Mouse (Mus musculus) midbrain, embryonic 13.5 days (tissue): ENCODE data around the gene Agr3. TPM values are rescaled to one million over a fixed set of nuclear protein-coding genes. Genes with fewer than 3 reads are reported as not detected.
A peak's percentile ranks its signal among the peaks of the same experiment; 100 is the strongest.

Experiments used
- ATAC-seq: fragments of 200-750 bp; cut with Nextera tagmentation; 2 replicates; pipeline ENCODE4 v1.8.0; 2017; ENCODE audit warnings: mild to moderate bottlenecking, moderate TSS enrichment, moderate library complexity
- H3K27ac ChIP-seq: fragments of 300-500 bp; sonication (generic); 2 replicates; pipeline ENCODE4 v1.5.1; 2015; ENCODE audit warnings: inconsistent platforms, mild to moderate bottlenecking, moderate library complexity
- H3K27me3 ChIP-seq: fragments of 300-500 bp; sonication (generic); 2 replicates; pipeline ENCODE4 v1.6.1; 2015; ENCODE audit warnings: mild to moderate bottlenecking, inconsistent platforms
- H3K36me3 ChIP-seq: fragments of 300-500 bp; sonication (generic); 2 replicates; pipeline ENCODE4 v1.6.1; 2015; ENCODE audit warnings: mild to moderate bottlenecking, inconsistent platforms
- H3K4me1 ChIP-seq: fragments of 300-500 bp; sonication (generic); replicated peaks from 2 replicates; pipeline ENCODE4 v1.6.1; 2015; ENCODE audit warnings: inconsistent platforms
- H3K4me2 ChIP-seq: fragments of 300-500 bp; sonication (generic); replicated peaks from 2 replicates; pipeline ENCODE4 v1.6.1; 2015; ENCODE audit warnings: moderate library complexity, mild to moderate bottlenecking, inconsistent platforms
- H3K4me3 ChIP-seq: fragments of 300-500 bp; sonication (generic); replicated peaks from 2 replicates; pipeline ENCODE4 v1.5.1; 2015; ENCODE audit warnings: mild to moderate bottlenecking, inconsistent platforms
- H3K9ac ChIP-seq: fragments of 300-500 bp; sonication (generic); replicated peaks from 2 replicates; pipeline ENCODE4 v1.6.1; 2015; ENCODE audit warnings: mild to moderate bottlenecking, inconsistent platforms
- H3K9me3 ChIP-seq: fragments of 300-500 bp; sonication (generic); 2 replicates; pipeline ENCODE4 v1.6.1; 2016; ENCODE audit warnings: mild to moderate bottlenecking, inconsistent platforms
- WGBS: fragments of 180-500 bp; shearing (Covaris S2); methylation state at CpG from one replicate; pipeline ENCODE4 v1.1.7; 2015; 5-methylcytosine and 5-hydroxymethylcytosine counted together
- polyA plus RNA-seq: library from polyadenylated mRNA; unstranded; fragments of >200 nt; fragmentation: Nextera tagmentation; extraction: Ambion mirVana; gene quantifications from 2 replicates; pipeline ENCODE4 v1.2.1, GENCODE M21; 2015

The Agr3 gene
- polyA plus RNA-seq, 1 experiment from 2014 or later: not detected

DNA sequence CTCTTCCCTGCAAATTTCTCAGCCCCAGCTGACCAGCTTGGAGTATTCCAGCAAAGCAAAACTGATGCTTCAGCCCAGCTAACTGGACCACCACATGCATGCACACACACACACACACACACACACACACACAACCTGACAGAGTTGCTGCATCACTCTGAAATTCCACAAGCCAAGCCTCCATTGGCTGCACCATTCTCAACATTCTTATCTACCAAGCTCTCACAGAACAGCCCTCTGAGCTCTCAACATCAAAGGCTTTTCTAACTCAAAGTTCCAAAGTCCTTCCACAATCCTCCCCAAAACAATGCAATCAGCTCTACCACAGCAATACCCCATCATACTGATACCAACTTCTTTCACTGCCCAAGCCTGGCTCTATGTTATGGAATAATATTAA lies 7.4 kb downstream of the Agr3 start:
- Histone ChIP-seq H3K27ac (no peak overlapping the region), H3K4me2 (no peak overlapping the region), H3K36me3 (no peaks in the 10 kb centered on the region), H3K27me3 (no peaks in the 10 kb centered on the region), H3K9ac (no peak overlapping the region), H3K4me3 (no peak overlapping the region), H3K4me1 (no peaks in the 10 kb centered on the region), H3K9me3 (no peaks in the 10 kb centered on the region)
- ATAC-seq: no peak

DNA sequence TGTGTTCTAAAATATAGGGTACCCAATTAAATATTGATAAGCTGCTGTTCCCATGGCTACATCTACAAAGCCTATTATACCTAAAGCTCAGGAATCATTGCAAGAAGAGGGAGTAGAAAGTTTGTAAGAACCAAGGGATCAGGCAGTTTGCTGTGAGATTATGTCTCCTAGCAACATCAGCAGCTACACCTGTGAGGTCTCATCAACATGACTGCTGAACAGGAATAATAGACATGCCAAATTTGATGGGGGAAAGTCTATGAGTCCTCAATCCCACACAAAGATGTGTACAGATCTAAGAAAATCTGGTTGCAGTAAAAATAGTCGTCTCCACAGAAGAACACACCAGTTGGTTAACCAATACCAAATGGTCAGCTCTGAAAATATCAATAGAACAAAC lies 26.3 kb downstream of the Agr3 start:
- ATAC-seq: no peak
- H3K27ac ChIP-seq: no peak overlapping the region; the same call in 1 of the 2 replicates

DNA sequence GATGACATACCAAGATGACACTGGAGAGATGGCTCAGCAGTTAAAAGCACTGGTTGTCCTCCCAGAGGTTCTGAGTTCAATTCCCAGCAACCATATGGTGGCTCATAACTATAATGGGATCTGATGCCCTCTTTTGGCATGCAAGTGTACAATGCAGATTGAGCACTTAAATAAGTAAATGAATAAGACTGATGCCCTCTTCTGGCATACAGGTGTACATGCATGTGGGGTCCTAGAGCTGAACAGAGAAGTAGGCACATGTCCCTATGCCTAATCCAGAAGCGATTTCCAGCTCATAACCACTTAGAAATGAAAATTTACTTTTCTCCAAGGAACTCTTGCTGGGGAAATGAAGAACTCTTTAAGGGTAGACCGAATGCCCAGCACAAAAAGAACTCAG lies 31.8 kb downstream of the Agr3 start:
- Histone ChIP-seq H3K9ac (no peak overlapping the region), H3K4me2 (no peak overlapping the region), H3K4me1 (no peaks in the 10 kb centered on the region), H3K4me3 (no peak overlapping the region), H3K27ac (no peak overlapping the region), H3K36me3 (no peaks in the 10 kb centered on the region), H3K27me3 (no peaks in the 10 kb centered on the region), H3K9me3 (no peaks in the 10 kb centered on the region)
- no peak for ATAC-seq
- 73% methylated on average over 2 of the region's 2 CpGs for WGBS

More for the DNA sequence above, 26.3 kb downstream of the Agr3 start:
- peaks cover 4% of the 10 kb centered on the region for H3K4me1 ChIP-seq
- H3K9me3 ChIP-seq: no peaks in the 10 kb centered on the region
- no peak overlapping the region for H3K4me3 ChIP-seq
- no peak overlapping the region for H3K9ac ChIP-seq
- 33% methylated on average over 1 of the region's 1 CpGs for WGBS
- H3K4me2 ChIP-seq: no peak overlapping the region
- H3K27me3 ChIP-seq: no peaks in the 10 kb centered on the region
- no peaks in the 10 kb centered on the region for H3K36me3 ChIP-seq

DNA sequence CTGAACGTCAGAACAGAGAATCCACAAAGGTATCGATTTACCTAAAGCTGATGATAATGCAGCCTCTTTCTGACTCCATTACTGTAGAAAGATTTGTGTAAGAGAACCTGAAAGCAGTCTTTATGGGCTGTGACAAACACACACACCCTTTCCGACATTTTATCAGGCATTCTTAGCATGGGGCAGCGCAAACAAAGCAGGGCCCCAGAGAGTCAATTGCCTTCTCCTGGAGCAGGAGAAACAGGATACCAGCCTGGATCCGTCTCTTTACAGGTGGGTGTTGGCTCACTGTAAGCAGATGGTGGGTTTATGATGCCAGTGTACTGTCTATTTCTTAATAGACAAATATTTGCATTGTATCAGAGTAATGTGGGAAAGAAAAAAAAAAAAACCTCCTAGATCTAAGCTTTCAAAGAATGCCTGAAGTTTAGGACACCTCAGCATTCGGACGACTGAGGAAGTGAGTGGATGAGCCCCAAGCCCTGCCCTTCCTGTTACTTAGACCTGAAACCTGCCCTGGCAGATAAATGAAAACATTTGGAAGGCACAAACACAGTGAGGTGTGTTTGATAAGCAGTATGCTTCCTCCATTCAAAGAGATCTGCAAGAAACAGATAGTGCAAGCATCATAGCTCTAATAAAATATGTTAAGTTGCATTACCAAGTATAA lies 40.8 kb downstream of the Agr3 start:
- Histone ChIP-seq H3K4me1 (no peaks in the 10 kb centered on the region), H3K27ac (no peak overlapping the region), H3K9ac (no peak overlapping the region), H3K27me3 (no peaks in the 10 kb centered on the region), H3K4me2 (no peak overlapping the region), H3K36me3 (no peaks in the 10 kb centered on the region), H3K9me3 (no peaks in the 10 kb centered on the region), H3K4me3 (no peak overlapping the region)
- 74% methylated on average over 7 of the region's 7 CpGs for WGBS
- ATAC-seq: no peak

DNA sequence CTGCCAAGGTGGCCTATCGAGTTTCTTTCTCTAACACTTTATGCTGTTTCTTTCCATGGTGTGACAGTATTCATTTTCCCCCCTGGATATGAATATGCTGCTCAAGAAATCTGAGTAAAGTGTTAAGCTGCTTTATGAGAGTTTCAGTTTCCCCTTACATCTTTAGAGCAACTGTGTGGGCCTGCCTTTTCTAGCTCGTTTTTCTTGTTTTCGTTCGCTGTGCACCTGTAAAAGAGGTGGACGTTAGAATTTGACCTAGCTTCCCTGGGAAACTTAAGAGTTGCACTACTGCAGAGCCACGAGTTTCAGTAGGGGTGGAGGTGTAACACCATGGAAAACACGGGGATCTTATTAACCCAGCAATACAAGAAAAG lies 41.3 kb downstream of the Agr3 start:
- no peak for ATAC-seq
- Histone ChIP-seq H3K36me3 (no peaks in the 10 kb centered on the region), H3K9me3 (no peaks in the 10 kb centered on the region)

DNA sequence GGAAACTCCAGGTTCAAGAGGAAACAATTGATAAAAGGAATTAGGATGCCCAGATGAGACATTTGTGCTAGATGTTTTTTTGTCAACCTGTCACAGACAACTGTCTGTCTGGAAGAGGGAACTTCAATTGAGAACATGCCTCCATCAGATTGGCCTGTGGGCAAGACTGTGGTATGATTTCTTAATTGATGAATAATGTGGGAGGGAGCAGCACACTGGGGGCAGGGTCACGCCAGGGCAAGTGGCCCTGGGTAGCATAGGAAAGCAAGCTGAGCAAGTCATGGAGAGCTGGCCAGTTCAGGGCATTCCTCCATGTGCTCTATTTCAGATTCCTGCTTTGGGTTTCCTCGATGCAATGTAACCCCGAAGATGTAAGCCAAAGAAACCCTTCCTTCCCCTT lies 50.5 kb downstream of the Agr3 start:
- Histone ChIP-seq H3K9me3 (no peaks in the 10 kb centered on the region), H3K4me2 (no peak overlapping the region), H3K9ac (no peak overlapping the region), H3K4me3 (no peak overlapping the region), H3K27ac (no peak overlapping the region), H3K27me3 (no peaks in the 10 kb centered on the region), H3K4me1 (peaks cover 10% of the 10 kb centered on the region), H3K36me3 (no peaks in the 10 kb centered on the region)
- no peak for ATAC-seq
- WGBS: 89% methylated on average over 3 of the region's 3 CpGs

More for the DNA sequence above, 41.3 kb downstream of the Agr3 start:
- Histone ChIP-seq H3K27ac (no peak overlapping the region), H3K27me3 (no peaks in the 10 kb centered on the region), H3K4me2 (no peak overlapping the region), H3K4me3 (no peak overlapping the region), H3K9ac (no peak overlapping the region), H3K4me1 (no peaks in the 10 kb centered on the region)
- 84% methylated on average over 7 of the region's 7 CpGs for WGBS

DNA sequence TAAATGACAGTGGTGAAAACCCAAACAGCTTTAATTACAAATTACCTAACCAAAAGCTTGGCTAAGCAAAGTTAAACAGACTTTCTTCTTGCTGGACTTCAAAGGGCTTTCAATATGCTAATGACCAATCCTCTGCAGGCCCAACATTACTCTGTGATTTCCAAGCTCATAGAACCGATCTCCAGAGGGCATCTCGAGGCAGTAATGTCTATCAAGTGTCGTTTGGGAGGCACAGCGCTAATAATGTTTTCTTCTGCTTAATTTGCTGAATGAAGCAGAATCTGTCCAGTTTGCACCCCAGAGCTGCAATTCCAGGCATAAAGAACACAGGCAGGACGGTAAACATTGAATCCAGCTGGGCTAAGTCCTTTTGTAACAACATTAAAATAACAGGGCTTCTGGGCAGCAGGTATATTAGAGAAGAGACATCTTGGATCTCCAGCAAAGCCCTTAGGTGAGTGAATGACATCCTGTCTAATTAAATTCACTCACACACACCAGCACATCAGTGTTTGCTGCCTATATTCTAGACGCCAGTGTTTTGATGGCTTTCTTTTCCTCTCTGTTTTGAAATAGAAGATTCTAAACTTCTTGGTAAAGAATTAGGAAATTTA lies 52.3 kb downstream of the Agr3 start:
- no peaks in the 10 kb centered on the region for H3K9me3 ChIP-seq
- no peak for ATAC-seq
- WGBS: 26% methylated on average over 6 of the region's 6 CpGs
- H3K27ac ChIP-seq: no peak overlapping the region
- H3K4me3 ChIP-seq: no peak overlapping the region
- H3K4me1 ChIP-seq: peaks cover 19% of the 10 kb centered on the region
- H3K4me2 ChIP-seq: no peak overlapping the region; the same call in 1 of the 2 replicates
- H3K9ac ChIP-seq: no peak overlapping the region
- no peaks in the 10 kb centered on the region for H3K27me3 ChIP-seq
- no peaks in the 10 kb centered on the region for H3K36me3 ChIP-seq

DNA sequence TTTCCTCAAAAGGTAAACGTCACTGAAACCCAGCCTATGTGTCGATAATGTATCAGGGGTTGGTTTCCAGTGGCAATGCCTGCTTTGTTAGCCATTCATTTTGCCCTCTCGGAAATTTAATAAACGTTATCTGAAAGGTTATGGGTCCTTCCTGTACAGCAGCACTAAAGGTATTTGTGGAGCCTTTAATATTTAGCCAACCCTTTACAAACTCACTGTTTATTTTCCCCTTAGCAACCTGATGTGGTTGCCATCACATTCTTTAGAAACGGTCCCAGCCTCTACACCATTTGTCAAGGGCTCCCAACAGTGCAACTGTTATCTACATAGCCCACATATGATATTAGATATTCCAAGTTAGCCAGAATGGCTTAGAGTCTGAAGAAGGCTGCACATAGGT lies 54.2 kb downstream of the Agr3 start:
- ATAC-seq: no peak
- Histone ChIP-seq H3K36me3 (no peaks in the 10 kb centered on the region), H3K9ac (no peak overlapping the region), H3K4me2 (no peak overlapping the region), H3K4me1 (peaks cover 19% of the 10 kb centered on the region), H3K4me3 (no peak overlapping the region), H3K27ac (no peak overlapping the region), H3K27me3 (no peaks in the 10 kb centered on the region), H3K9me3 (no peaks in the 10 kb centered on the region)
- WGBS: 90% methylated on average over 5 of the region's 5 CpGs

DNA sequence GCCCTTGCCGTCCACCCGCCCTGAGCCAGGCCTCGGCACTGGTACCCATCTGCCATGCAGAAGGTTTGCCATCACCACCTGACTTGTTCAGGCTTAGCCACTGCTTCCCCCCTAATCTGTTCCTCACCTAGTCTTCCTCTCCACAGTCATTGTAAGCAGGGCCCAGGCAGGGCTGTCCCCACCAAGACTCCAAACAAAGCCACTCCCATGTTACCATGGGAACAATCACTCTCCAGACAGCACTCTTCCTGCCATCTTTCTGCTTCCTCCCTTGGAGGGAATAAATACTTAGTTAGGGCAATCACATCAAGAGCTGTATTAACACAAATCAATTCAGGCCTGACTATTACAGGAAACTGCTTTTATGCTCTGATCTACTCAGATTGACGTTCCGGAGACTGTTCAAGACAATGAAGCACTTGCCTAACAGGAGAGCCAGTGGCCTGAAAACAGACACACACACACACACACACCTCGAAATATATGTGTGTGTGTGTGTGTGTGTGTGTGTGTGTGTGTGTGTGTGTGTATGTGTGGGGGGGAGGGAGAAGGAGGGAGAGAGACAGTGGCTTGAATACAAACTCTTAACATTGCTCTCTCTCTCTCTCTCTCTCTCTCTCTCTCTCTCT lies 56.4 kb downstream of the Agr3 start:
- Histone ChIP-seq H3K9me3 (no peaks in the 10 kb centered on the region), H3K9ac (no peak overlapping the region), H3K4me2 (no peak overlapping the region), H3K4me1 (peaks cover 19% of the 10 kb centered on the region), H3K27ac (peak overlapping the region; percentile 10; the same call in 1 of the 2 replicates), H3K4me3 (no peak overlapping the region), H3K27me3 (no peaks in the 10 kb centered on the region), H3K36me3 (no peaks in the 10 kb centered on the region)
- peak; percentile 97 for ATAC-seq
- WGBS: 39% methylated on average over 6 of the region's 6 CpGs

DNA sequence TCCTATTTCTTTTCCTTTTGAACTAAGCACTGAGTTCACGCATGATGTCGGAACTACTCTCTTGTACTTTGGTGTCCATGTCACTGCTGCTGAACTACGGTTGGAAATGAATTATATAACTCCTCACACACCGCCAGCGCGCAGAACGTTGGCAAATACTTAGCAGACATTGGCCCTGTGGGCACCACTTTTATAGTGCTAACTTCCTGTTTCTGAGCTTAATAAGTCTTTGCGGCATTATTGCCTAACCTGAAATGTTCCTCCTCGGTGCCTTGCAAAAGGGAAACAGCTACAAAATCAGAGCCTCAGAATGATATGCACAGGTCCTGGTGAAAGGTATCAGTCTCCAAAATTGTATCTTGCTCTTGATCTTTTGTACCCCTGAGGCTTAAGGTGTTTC lies 58.1 kb downstream of the Agr3 start:
- Histone ChIP-seq H3K9me3 (no peaks in the 10 kb centered on the region), H3K27me3 (no peaks in the 10 kb centered on the region), H3K36me3 (no peaks in the 10 kb centered on the region), H3K9ac (no peak overlapping the region), H3K4me1 (peaks cover 9% of the 10 kb centered on the region), H3K4me3 (no peak overlapping the region), H3K27ac (no peak overlapping the region), H3K4me2 (no peak overlapping the region)
- 95% methylated on average over 9 of the region's 9 CpGs for WGBS
- ATAC-seq: no peak

DNA sequence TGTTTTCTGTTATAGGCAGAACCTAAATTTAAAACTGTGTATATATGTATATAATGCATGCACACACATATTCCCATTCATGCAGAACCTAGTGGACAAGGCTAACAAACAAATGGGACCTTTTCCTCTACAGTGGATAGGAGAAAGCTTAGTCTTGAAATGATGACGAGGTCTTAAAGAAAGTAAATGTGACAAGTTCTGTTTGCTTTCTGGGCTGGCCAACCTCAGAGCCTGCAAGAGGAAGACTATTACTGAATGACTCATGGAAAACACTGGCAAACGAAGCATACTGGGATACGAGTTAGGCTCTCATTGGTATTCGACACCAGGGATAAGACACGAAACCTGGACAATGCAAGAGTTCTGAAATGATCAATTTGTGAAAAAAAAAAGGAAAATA lies 59.3 kb downstream of the Agr3 start:
- Histone ChIP-seq H3K36me3 (no peaks in the 10 kb centered on the region), H3K9ac (no peak overlapping the region), H3K4me1 (peaks cover 9% of the 10 kb centered on the region), H3K9me3 (no peaks in the 10 kb centered on the region), H3K4me3 (no peak overlapping the region), H3K27ac (no peak overlapping the region), H3K27me3 (no peaks in the 10 kb centered on the region), H3K4me2 (no peak overlapping the region)
- no peak for ATAC-seq
- 86% methylated on average over 5 of the region's 5 CpGs for WGBS

DNA sequence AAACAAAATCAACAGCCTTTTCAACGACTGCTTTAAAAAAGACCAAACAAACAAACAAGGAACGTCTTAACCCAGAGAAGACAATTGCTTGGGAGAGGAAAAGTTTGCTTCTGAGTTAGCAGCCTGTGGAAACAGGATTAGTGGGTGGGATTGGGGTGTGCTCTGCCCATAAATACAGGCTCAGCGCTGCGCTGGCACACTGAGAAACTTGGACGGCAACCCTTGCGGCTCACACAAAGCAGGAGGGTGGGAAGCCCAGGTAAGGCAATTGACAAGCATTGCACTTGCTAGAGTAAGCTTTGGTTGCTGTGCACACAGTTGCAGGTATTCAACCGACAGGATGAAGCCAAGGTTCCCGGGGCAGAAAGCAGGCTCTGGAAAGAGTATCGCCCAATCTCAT lies 67.3 kb downstream of the Agr3 start, which contains the start of gene Agr2:
Gene Agr2 (plus strand): TSS at position 197 of the 400 bp plus-strand sequence.
- Histone ChIP-seq H3K9ac (no peak within 1 kb of the TSS), H3K4me3 (no peak within 1 kb of the TSS), H3K4me2 (no peak within 1 kb of the TSS), H3K27ac (0 out of 2 replicates have a peak within 1 kb of the TSS, but pooled peaks have one; percentile 30), H3K27me3 (no peaks in the 10 kb centered on the region), H3K4me1 (peaks cover 22% of the 10 kb centered on the region), H3K36me3 (no peaks in the 10 kb centered on the region), H3K9me3 (no peaks in the 10 kb centered on the region)
- no peak for ATAC-seq
- 44% methylated on average over 9 of the region's 9 CpGs for WGBS
